In genomic region chr11:44619131-44619886, GRCm38 (mm10) we compare ENCODE assay signal across 8 mouse cellular contexts. TPM values are rescaled to one million over a fixed set of nuclear protein-coding genes. Genes with fewer than 3 reads are reported as not detected.
DNase-seq lines count a peak whose midpoint lies in the region; ATAC-seq and TF ChIP-seq lines count a peak whose summit lies in the region.

No protein-coding gene starts in this region.

- H3K36me3 ChIP-seq in hindbrain, embryonic 13.5 days, result peaks cover 4% of the 10 kb centered on the region; the same call in 1 of the 2 replicates
- H3K36me3 ChIP-seq in midbrain, embryonic 13.5 days, result no peaks in the 10 kb centered on the region

- TF ChIP-seq CTCF in embryonic fibroblast, embryonic 13.5 days (IDR thresholded peaks at IDR 0.05; ENCODE audit: borderline replicate concordance, insufficient read depth, low read length), result no peak

- peak overlapping the region; percentile 99 for H3K9ac ChIP-seq in hindbrain, embryonic 13.5 days
- peak overlapping the region; percentile 93 for H3K9ac ChIP-seq in midbrain, embryonic 13.5 days (replicated peaks)

- peak overlapping the region; percentile 17; the same call in 1 of the 2 replicates for H3K27ac ChIP-seq in embryonic fibroblast, embryonic 13.5 days (ENCODE audit: insufficient read depth, low read length)
- peak overlapping the region; percentile 83 for H3K27ac ChIP-seq in hindbrain, embryonic 13.5 days
- peak overlapping the region; percentile 77 for H3K27ac ChIP-seq in midbrain, embryonic 13.5 days

- peak overlapping the region; percentile 88 for H3K4me2 ChIP-seq in hindbrain, embryonic 13.5 days
- peak overlapping the region; percentile 79 for H3K4me2 ChIP-seq in midbrain, embryonic 13.5 days (replicated peaks)

- TF ChIP-seq POLR2A in embryonic fibroblast, embryonic 13.5 days (IDR thresholded peaks at IDR 0.05; ENCODE audit: low read depth, low read length), result peak; percentile 30; the same call in 1 of the 2 replicates

- WGBS in hindbrain, embryonic 13.5 days, result 0% methylated on average over 14 of the region's 15 CpGs
- WGBS in midbrain, embryonic 13.5 days, result 2% methylated on average over 15 of the region's 15 CpGs

- H3K4me3 ChIP-seq in embryonic fibroblast, embryonic 13.5 days (ENCODE audit: insufficient read depth, low read length), result peak overlapping the region; percentile 47
- peak overlapping the region; percentile 71 for H3K4me3 ChIP-seq in hindbrain, embryonic 13.5 days
- peak overlapping the region; percentile 71 for H3K4me3 ChIP-seq in midbrain, embryonic 13.5 days (replicated peaks)

- intact Hi-C loops in left cerebral cortex, postnatal 4 days (cut with DNase I), result loop anchor here (10.0 kb wide), 2 partner anchors 1265 to 1305 kb away; no protein-coding TSS in a partner anchor

- H3K27me3 ChIP-seq in hindbrain, embryonic 13.5 days, result peaks cover 32% of the 10 kb centered on the region
- H3K27me3 ChIP-seq in midbrain, embryonic 13.5 days, result peaks cover 55% of the 10 kb centered on the region

- no peaks in the 10 kb centered on the region for H3K9me3 ChIP-seq in hindbrain, embryonic 13.5 days
- H3K9me3 ChIP-seq in midbrain, embryonic 13.5 days, result no peaks in the 10 kb centered on the region

- H3K4me1 ChIP-seq in embryonic fibroblast, embryonic 13.5 days (ENCODE audit: control insufficient read depth, insufficient read depth, low read length), result no peaks in the 10 kb centered on the region
- peaks cover 50% of the 10 kb centered on the region for H3K4me1 ChIP-seq in hindbrain, embryonic 13.5 days (replicated peaks)
- H3K4me1 ChIP-seq in midbrain, embryonic 13.5 days (replicated peaks), result peaks cover 36% of the 10 kb centered on the region

- DNase-seq in spleen, postnatal 10 days (ENCODE audit: low spot score in 2 of 2), result peak; percentile 17
- DNase-seq in spleen, adult 12 weeks (ENCODE audit: low spot score), result no peak
- DNase-seq in frontal cortex, postnatal 14 days (ENCODE audit: low spot score in 2 of 2), result no peak
- DNase-seq in left cerebral cortex, postnatal 4 days, result no peak
- no peak for DNase-seq in right cerebral cortex, postnatal 36 days (ENCODE audit: low spot score in 2 of 2)

- no peak for ATAC-seq in hindbrain, embryonic 13.5 days (ENCODE audit: low FRiP score)
- ATAC-seq in midbrain, embryonic 13.5 days, result no peak

RNA-seq across cellular contexts. Expression of gene Ebf1, which starts 2.2 kb away (rescaled TPM):
- polyA plus RNA-seq in embryonic fibroblast, embryonic 13.5 days (2011; ENCODE audit: insufficient read length, low read depth, missing spikeins), result 26.9 and 55.9 TPM in 2 replicates
- 135 and 159 TPM in 2 replicates for polyA plus RNA-seq in hindbrain, embryonic 13.5 days (2015; fragmentation: Nextera tagmentation; extraction: Ambion mirVana)
- 93.8 and 94.0 TPM in 2 replicates for polyA plus RNA-seq in midbrain, embryonic 13.5 days (2015; fragmentation: Nextera tagmentation; extraction: Ambion mirVana)
- total RNA-seq in left cerebral cortex, postnatal 4 days (2021), result 1 to 10 TPM; 5.9 to 6.7 TPM

Comparison
In these comparisons a context has a peak if more than half of its experiments do, and no peak if none do; other contexts are left out.
1. DNase-seq: peak in spleen, postnatal 10 days (2 of 2); none in spleen, adult 12 weeks (single experiment), frontal cortex, postnatal 14 days (0 of 2), left cerebral cortex, postnatal 4 days (single experiment) and right cerebral cortex, postnatal 36 days (0 of 2).
2. H3K27ac ChIP-seq: peak in every context shown above with its lines; median percentile 83 in hindbrain, embryonic 13.5 days; 77 in midbrain, embryonic 13.5 days; 17 in embryonic fibroblast, embryonic 13.5 days.
3. Peak in every context shown above with its lines, with median percentiles within 50 percentile points of each other: H3K4me3 ChIP-seq.